Mouse (Mus musculus) testis, postnatal 14 days (tissue): Measurements from ENCODE around the gene Adgrb3.
"Not testable (repeated sequence)": the region's sequence is repeated elsewhere in the genome, so short reads cannot be mapped to it uniquely, and the experiment has no call there.

ENCODE experiments used
- DNase-seq: peaks from one replicate; pipeline ENCODE4 v3.0.0; 2021; ENCODE audit warnings: low spot score

Gene Adgrb3

GRCm38 (mm10) chr1:25744736-25745135 lies 84.8 kb downstream of the Adgrb3 start:
- DNase-seq, result no peak

GRCm38 (mm10) chr1:25729844-25730243 lies 99.7 kb downstream of the Adgrb3 start:
- no peak for DNase-seq

- DNase-seq, result no peak
Measured at GRCm38 (mm10) chr1:25711474-25711873, 118.0 kb downstream of the Adgrb3 start.

GRCm38 (mm10) chr1:25706299-25706698 lies 123.2 kb downstream of the Adgrb3 start:
- no peak for DNase-seq

GRCm38 (mm10) chr1:25698702-25699250 lies 130.7 kb downstream of the Adgrb3 start:
- DNase-seq, result no peak

DNA sequence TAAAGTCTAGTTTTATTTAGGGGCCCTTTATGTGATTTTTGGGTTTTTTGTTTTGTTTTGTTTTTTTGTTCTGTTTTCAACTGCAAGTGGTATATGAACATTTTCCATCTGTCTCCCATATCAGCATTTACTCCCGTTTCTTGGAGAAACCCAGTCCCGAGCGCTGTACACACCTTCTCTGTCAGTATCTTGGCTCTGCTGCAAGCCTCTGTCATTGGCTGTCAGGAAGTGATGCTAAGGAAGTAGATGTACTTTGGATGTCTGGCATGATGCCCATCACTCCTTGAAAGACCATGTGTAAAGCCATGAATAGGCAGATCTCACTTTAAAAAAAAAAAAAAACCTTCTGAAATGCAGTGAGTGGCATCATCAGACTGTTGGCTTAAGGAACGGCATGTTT lies 132.3 kb downstream of the Adgrb3 start:
- DNase-seq, result no peak

DNA sequence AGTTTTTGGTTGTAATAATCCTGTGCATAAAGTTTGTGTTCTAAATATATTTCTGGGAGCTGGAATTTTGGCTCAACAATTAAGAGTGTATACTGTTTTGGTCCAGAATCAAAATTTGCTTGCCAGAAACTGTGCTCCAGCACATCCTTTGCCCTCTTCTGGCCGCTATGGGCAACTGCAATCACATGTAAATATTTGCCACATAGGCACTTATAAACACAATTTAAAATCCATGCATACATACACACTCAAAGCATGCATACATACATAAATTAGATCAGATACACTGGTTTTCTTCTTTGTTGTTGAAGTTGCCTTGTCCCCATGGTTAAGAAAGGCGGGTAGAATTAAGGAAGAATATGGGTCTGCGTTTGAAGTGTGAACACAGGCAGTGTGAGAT lies 132.7 kb downstream of the Adgrb3 start:
- no peak for DNase-seq

DNA sequence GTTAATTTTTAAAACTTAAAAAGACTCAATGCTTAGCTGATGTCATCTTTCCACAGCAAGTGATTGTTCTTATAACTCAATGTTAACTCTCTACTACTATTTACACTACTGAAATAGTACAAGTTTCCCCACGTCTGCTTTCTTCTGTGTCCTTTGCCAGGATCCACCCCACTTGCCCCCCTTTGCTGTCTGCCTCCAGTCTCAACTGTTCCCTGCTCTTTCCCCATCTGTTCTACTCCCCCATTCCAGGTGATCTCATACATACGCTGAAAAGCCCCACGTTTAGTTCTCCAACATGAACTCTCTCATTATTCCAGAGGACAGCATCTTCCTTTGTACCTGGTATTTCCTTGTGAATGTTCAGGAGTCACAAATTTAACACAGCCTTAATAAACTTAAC lies 147.4 kb downstream of the Adgrb3 start:
- no peak for DNase-seq

DNA sequence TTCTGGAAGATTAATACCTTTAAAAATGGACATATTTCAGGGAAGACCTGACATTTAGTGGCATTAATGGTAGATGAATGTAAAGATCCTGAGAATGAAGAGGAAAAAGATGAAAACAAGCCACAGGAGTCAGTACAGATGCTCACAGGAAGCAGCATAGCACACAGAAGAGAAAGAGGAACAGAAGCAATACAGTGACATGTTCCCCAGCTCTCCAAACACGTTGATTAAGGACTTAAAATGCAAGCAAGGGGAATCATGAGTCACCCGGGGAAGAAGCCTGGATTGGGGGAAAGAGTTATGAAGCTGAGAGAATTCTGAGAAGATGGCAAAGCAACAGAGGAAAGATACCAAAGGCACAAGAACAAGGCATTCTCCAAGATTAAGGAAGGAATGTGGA lies 149.9 kb downstream of the Adgrb3 start:
- no peak for DNase-seq

GRCm38 (mm10) chr1:25652717-25653116 lies 176.8 kb downstream of the Adgrb3 start:
- DNase-seq, result no peak

DNA sequence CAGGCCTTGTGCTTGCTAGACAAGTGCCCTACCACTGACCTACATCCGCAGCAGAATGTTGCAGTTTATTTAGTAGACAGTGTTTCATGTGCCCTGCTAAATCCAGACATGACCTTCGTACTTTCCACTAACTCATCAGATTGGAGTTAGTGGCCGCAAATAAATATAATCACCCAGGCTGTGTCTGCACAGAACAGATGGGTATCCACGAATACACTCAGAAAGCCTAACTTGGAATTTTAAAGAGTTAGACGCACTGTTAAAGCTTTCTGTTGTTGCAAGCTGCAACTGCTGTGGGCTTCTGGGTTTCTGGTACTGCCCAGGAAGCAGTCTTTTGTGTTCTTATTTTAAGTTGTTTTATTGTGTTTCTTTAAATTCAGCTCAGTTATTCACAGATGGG lies 185.3 kb downstream of the Adgrb3 start:
- DNase-seq, result no peak

DNA sequence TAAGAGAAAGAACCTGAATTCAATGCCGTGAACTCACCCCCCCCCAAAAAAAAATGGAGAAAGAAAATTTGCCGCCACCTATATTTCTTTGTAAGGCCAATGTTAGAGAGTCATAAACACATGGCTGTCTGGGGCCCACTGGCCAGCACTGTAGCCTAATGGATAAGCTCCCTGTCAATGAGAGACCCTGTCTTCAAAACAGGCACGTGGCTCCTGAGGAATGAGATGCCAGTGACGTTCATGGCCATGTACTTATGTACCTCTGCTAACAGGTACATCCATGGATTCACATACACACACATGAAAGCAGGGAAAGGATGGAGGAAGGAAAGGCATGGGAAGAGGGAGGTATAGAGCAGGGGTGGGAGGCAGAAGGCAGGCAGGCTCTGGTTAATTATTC lies 208.0 kb downstream of the Adgrb3 start:
- DNase-seq, result no peak

DNA sequence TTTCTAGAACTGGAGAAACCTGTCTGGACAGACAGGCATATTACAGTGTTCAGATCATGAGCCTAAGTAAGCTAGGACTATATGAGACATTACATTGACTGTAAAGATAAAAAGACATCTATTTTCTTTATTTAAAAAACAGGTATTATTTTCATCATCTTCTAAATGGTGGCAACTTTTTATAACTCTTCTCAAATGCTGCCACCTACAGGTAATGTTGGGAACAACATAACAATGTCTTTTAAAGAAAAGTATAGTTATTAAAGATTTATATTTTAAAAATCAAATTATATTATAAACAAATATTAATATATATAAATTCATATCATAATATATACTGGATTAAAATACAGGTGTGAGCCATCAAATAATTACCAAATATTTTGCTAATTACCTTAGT lies 212.6 kb downstream of the Adgrb3 start:
- no peak for DNase-seq

GRCm38 (mm10) chr1:25610776-25611175 lies 218.7 kb downstream of the Adgrb3 start:
- not testable (repeated sequence) for DNase-seq

- no peak for DNase-seq
Measured at GRCm38 (mm10) chr1:25598941-25599340, 230.6 kb downstream of the Adgrb3 start.

- no peak for DNase-seq
Measured at GRCm38 (mm10) chr1:25588568-25589118, 240.9 kb downstream of the Adgrb3 start.

DNA sequence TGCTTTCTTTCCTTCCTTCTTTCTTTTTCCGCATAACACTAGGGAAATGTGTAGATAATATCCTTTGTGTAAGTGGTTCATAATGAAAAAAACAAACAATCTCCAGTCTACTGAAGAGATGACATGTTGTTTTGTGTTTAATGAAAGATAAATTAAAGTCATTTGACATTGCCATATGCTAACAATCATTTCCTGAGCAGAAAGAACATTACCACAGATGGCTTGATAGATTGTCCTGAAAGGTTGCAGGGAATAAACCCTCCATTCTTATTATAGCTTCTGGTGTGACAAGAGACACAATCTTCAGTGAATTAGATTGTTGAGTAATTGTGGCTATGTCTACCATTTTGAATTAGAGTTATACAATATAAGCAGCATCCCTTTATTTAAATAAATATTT lies 247.8 kb downstream of the Adgrb3 start:
- DNase-seq, result no peak

DNA sequence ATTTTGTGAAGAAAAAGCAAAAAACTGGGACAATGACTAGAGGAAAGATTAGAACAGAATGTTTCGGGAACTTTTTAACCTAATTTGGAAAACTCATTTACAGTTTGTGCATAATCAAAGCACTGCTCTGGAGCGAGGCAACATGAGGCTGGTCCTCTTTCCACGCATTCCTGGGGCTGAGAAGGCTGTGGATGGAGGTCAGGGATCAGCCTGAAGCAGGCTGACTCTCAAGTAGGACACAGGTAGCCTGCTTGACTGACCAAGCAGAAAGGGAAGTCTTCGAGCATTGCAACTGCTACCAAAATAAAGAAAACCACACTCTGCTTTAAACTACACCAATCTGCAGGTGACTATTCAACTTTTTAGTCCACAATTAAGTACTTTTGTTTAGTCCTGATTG lies 251.7 kb downstream of the Adgrb3 start:
- no peak for DNase-seq

DNA sequence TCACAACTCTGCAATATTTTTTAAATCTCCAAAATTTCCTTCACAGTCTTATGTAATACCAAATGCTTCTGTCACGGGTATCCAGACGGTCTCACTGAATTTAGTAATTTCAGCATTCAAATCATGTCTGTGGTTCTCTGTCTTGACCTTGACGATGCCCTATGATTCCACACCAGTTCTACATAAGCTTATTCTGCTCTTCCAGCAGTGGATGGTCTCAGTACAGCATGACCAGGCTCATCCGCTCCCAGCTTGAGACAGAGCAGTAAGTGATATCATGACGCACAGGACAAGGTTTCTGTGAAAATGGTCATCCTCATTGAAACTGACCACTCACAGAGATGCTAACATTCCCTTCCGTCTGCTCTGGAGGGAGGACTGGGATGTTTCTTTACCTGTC lies 252.9 kb downstream of the Adgrb3 start:
- no peak for DNase-seq

DNA sequence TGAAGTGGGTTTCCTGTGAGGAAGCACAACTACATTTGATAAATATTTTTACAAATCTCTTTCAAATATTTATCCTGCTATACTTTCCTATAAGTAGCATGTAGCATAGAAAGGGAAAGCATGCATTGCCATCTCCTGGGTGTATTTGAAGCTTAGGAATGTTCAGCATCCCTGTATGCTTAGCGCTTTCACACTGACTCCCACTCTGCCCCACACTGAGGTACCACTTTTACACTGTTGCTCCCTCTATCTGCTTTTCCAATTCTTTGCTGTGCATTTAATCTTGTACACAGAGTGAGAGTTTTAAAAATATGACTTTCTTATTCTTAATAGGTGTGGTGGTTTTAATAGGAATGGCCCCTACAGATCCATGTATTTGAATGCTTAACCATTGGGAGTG lies 261.4 kb downstream of the Adgrb3 start:
- no peak for DNase-seq

GRCm38 (mm10) chr1:25546072-25546471 lies 283.4 kb downstream of the Adgrb3 start:
- DNase-seq, result no peak

GRCm38 (mm10) chr1:25543915-25544314 lies 285.6 kb downstream of the Adgrb3 start:
- no peak for DNase-seq

- DNase-seq, result no peak
Measured at GRCm38 (mm10) chr1:25542891-25543290, 286.6 kb downstream of the Adgrb3 start.

GRCm38 (mm10) chr1:25526976-25527375 lies 302.5 kb downstream of the Adgrb3 start:
- no peak for DNase-seq
